Mouse (Mus musculus) frontal cortex, postnatal 10 days (tissue): ENCODE results near the gene Rhbdf1.
"Not testable (repeated sequence)": the region's sequence is repeated elsewhere in the genome, so short reads cannot be mapped to it uniquely, and the experiment has no call there.

Source experiments
- DNase-seq, 2 experiments: peaks; one replicate each; pipeline ENCODE4 v3.0.0; 2022; ENCODE audit warnings: low spot score in 2 of 2, mixed read lengths in 1 of 2

Rhbdf1 gene

DNA sequence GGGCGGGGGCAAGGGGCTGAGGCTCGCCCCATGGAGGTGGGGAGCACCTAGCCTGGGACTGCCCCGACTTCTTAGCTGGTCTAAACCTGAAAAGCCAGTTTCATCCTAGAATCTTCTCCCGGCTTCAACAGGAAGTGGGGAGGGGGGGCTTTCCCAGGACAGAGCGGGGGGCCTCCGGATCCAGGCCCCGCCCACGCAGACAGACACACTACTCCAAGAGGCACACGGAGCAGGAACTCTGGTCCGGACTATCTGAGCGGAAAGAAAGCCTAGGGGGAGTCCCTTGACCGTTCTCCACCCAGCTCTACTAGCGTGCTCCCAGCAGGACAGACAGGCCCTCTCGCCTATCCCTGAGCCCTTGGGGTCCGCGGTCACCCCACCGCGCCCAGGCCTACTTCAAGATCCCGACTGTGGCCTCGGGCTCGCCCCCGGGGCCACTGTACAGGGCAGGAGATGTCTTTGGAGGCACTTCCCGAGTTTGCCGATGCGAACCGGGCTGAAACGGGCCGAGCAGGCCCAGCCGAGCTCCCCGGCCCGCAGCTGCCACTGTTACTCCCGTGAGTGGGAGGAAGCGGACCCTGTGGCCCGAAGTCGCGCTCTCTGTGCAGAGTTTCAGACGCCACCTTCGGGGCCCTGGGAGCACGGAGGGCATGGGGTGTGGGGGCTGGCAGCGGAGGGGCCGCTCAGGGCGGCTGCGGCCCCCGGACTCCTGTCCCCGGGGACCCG is 712 bp downstream of the Rhbdf1 start:
- DNase-seq = no peak

GRCm38 (mm10) chr11:32220607-32221224 is 1.4 kb downstream of the Rhbdf1 start:
- DNase-seq = no peak

DNA sequence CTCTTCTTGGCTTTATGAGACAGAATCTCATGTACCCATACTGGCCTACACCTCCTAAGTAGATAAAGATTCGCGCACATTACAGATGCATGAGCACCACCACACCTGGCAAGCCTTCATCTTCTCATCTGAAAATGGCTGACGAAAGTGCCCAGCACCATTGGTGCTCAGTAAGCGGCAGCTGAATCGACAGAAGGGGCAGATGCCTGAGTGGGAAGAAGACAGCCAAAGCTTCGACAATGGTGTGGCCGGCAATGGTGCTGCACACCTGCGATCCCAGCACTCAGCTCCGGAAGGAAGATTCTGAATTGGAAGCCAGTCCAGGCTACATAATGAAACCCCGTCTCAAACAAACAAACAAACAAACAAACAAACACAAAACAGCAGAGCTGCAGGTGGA is 2.8 kb downstream of the Rhbdf1 start:
- no peak for DNase-seq

GRCm38 (mm10) chr11:32218501-32219050 is 3.5 kb downstream of the Rhbdf1 start:
- DNase-seq = no peak

- no peak for DNase-seq
Measured at GRCm38 (mm10) chr11:32216851-32217250, 5.2 kb downstream of the Rhbdf1 start.

DNA sequence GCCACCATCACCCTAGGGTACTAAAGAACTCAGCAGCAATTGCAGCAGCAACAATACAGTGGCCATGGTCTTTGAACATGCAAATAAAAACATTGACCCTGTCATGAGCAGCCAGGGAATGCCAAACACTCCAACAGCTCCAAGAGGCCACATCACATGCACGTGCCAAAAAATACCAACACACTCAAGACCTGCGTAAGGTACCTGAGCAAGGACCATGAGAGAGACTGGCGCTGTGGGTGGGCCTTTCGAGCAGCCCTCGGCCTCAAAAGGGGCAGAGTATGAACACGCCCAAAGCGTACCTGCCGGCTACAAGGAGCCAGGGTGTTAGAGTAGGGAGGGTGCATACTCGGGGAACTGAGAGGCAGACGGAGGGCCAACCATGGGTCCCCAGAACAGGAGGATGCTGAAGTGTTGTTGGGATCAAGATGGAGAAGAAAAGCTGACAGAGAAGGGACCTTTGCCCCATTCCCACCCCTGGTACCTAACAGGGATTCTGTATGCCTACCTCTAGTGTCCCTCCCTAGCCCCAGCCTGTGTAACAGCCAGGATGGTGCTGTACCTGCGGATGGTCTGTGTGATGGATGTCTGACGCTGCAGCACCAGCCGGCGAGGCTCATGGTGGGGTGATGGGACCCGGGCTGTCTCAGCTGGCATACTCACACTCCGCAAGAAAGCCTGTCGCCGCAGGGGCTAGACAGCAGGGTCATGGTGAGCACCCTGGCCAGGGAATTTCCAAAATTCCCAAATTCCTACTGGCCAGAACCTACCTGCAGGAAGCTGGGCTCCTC is 6.5 kb downstream of the Rhbdf1 start:
- no peak for DNase-seq

DNA sequence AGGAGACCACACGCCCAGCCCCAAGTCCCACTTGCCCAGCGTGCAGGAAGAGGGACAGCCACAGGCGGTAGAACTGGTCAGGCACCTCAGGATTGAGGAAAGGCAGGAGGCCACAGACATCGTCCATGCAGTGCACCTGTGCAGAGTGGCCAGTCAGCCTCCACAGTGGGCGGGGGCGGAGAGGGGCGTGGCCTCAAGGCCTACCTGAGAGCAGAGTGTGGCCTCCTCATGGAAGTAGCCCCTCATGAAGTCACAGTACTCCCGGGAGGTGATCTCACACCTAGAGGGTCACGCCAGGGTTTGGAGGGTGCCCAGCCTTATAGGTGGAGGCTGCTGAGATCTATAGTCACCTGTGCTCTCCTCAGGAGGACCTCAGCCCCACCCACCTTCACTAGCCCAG is 11.5 kb downstream of the Rhbdf1 start:
- no peak for DNase-seq

DNA sequence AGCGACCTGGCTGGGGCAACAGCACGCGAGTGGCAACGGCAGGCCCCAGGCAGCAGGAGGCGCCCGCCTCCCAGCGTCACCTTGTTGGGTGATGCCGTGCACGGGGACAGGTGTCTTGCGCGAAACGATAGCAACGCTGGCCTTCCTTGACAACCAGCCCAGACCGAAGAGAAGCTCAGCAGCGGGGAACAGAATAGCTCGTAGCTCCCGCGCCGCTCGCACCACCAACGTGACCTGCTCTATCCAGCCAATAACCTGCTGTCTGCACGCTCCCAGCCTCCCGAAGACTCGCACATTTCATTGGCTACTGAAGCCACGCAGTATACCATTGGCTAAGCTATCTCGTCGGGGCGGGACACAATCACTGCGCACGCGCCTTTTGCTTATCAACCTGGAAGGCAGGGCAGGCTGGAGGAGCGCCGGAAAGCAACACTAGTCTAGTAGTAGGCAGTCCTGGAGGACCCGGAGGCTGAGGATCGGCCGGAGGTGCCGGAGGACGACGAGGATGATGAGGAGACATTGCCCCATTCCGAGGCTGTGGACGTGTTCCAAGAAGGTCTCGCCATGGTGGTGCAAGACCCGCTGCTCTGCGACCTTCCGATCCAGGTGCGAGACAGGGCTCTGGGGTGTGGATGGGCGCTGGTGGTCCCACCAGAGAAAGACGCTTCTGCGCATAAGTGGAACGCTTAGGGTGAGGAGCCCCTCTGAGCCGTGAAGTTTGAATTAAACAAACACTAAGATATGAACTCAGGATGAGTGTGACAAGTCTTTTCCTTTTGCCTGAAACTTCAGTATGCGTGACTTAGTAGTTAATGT is 16.8 kb downstream of the Rhbdf1 start, which contains the start of gene Snrnp25:
Snrnp25 (plus strand) TSS at position 358 of the 816 bp plus-strand sequence.
- peak; percentile 93 to 94 for DNase-seq

GRCm38 (mm10) chr11:32201922-32202685 is 20.0 kb downstream of the Rhbdf1 start:
- DNase-seq = no peak

DNA sequence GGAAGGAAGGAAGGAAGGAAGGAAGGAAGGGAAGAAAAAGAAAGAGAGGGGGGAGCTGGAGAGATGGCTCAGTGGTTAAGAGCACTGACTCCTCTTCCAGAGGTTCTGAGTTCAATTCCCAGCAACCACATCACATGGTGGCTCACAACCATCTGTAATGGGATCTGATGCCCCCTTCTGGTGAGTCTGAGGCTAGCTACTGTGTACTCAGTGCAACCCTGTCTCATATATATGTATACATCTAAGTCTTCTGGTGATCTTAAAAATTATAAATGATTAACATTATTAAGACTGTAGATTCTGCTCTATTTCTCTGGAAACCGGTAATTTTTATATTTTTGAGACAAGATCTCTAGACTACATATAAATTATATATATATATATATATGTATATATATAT is 21.1 kb downstream of the Rhbdf1 start:
- not testable (repeated sequence) for DNase-seq

- DNase-seq = no peak
Measured at GRCm38 (mm10) chr11:32200075-32200601, 22.0 kb downstream of the Rhbdf1 start, which contains the start of gene Il9r. Gene Il9r, minus strand, starts transcription at chr11:32200279.

DNA sequence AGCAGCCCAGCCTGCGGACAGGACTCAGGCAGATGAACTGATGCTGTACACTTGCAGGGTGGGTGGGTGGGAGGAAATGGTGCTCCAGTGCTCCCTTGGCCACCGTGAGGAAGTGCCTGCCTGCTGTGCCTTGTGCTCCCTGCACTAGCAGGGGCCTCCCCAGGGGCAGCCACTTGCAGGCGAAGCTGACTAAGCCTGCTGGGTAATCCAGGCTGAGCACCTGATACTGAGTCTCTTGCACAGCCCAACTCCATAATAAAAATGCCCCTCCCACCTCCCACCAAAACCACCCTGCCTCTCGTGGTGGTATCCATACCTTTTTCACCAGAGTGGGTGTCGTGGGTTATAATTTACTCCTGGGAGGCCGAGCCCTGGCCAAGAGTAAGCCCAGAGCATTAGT is 22.9 kb downstream of the Rhbdf1 start:
- DNase-seq = no peak

- no peak for DNase-seq
Measured at GRCm38 (mm10) chr11:32198256-32198955, 23.7 kb downstream of the Rhbdf1 start.

DNA sequence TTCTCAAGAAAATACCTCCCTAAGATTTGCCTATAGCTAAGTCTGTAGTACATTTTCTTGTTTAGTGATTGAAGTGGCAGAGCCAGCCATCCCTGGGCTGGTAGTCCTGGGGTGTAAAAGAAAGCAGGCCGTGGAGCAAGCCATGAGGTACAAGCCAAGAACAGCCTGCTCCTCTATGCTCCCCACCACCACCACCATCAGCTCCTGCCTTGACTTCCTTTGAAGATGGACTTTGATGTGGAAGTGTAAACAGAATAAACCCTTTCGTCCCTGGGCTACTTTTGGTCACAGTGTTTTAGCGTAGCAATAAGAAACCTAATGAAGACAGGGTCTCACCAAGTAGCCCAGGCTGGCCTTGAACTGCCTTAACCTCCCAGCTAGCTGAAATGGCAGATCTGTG is 24.3 kb downstream of the Rhbdf1 start:
- no peak for DNase-seq

DNA sequence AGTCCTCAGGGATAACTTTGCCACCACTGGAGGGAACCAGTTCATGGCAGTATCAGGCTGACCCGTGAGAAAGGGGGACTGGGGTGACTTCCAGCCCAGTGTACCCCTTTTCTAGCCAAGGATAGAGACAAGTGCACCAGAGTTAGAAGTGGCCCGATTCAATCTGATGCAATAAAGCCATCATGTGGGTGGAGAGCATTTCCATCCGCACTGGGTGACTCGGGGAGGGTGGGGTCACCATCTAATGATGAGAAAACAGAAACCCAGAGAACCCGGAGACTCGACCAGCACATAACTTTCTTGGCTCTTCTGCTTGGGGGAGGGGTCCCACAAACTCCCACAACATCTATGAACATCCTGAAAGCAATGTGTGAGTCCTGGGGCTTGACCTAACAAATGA is 25.4 kb downstream of the Rhbdf1 start:
- no peak for DNase-seq

DNA sequence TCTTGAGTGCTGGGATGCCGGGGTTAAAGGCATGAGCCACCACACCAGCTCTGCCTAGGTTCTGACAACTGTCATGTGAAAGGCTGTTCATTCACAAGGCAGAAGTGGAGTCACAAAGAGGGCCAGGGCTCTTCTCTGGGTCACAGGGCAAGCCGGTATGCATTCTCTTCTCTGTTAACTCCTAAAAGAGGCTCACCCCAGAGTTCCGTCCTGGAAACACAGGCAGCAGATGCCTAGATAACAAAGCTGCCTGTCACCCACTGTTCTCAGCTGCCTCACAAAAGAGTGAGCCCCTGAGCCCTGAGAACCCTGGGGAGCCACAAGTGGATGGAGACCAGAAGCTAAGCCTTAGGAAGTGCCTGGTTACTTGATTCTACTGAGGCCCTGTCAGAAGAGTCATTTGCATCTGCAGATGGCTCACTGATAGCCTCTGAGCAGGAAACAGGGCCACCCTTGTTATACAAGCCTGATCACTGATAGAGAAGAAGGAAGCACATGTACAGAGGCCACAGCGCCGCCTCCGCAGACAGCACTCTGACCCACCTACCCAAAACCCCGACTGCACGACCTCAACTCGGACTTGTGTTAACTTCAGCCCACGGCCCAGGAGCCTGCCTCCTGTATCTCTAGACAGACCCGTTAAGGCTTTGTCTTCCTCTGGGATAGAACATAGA is 26.1 kb downstream of the Rhbdf1 start:
- DNase-seq = no peak

DNA sequence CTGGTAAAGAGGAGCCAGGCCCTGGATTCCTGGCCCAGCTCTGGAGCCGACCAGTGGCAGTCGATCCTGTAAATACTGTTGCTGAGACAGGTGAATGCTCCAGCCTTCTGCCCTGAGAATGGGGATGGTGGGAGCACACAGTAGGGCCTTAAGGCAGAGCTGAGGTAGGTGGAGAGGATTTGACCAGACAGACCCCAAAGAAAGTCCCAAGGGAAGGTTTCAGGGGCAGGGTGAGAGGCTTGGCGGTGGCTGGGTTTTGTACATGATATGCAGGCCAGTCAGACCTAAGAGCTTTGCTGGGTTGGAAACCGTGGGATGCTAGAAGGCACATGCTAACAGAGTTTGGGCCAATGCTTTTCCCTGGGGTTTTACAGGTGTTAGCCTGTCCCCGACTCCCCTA is 27.5 kb downstream of the Rhbdf1 start:
- no peak for DNase-seq

GRCm38 (mm10) chr11:32194086-32194485 is 28.0 kb downstream of the Rhbdf1 start:
- no peak for DNase-seq

- no peak for DNase-seq
Measured at GRCm38 (mm10) chr11:32193156-32193555, 28.9 kb downstream of the Rhbdf1 start.
